Mouse (Mus musculus): ENCODE data around the gene Wdtc1. TPM values are rescaled to one million over a fixed set of nuclear protein-coding genes. Genes with fewer than 3 reads are reported as not detected.

Gene Wdtc1
- polyA plus RNA-seq (2012; rRNA removed) = 5.4 and 6.4 TPM in 2 replicates

GRCm38 (mm10) chr4:133353367-133354365 is at the start of gene Wdtc1:
Gene Wdtc1, minus strand, starts transcription at chr4:133353481.

GRCm38 (mm10) chr4:133369553-133370297 is 16.4 kb upstream of the Wdtc1 start, which contains the start of gene Slc9a1:
Gene Slc9a1, plus strand, starts transcription at chr4:133369706.

GRCm38 (mm10) chr4:133277104-133278026 is 75.9 kb downstream of the Wdtc1 start, which contains the start of gene Tmem222:
Gene Tmem222, minus strand, starts transcription at chr4:133277792.

GRCm38 (mm10) chr4:133262882-133263281 is 90.4 kb downstream of the Wdtc1 start, which contains the start of gene Sytl1:
Gene Sytl1, minus strand, starts transcription at chr4:133263113.

Other genes starting within 250 kb of the Wdtc1 start
- gene Wasf2, start 223.0 kb downstream of the Wdtc1 start, polyA plus RNA-seq (2012; rRNA removed) = 10.2 and 12.9 TPM in 2 replicates
- 0.07 TPM in 1 of 2 replicates, not detected in the other for gene Cd164l2, start 141.3 kb downstream of the Wdtc1 start, polyA plus RNA-seq (2012; rRNA removed)
- not detected in 2 replicates for gene Gpr3, start 140.9 kb downstream of the Wdtc1 start, polyA plus RNA-seq (2012; rRNA removed)
- 1.9 and 2.1 TPM in 2 replicates for gene Map3k6, start 112.7 kb downstream of the Wdtc1 start, polyA plus RNA-seq (2012; rRNA removed)
- 0.35 and 0.40 TPM in 2 replicates for gene Sytl1, start 90.4 kb downstream of the Wdtc1 start, polyA plus RNA-seq (2012; rRNA removed)
- gene Tmem222, start 75.7 kb downstream of the Wdtc1 start, polyA plus RNA-seq (2012; rRNA removed) = 28.7 and 32.3 TPM in 2 replicates
- 5.6 and 6.9 TPM in 2 replicates for gene Slc9a1, start 16.2 kb upstream of the Wdtc1 start, polyA plus RNA-seq (2012; rRNA removed)
- gene Tent5b, start 126.7 kb upstream of the Wdtc1 start, polyA plus RNA-seq (2012; rRNA removed) = 0.01 and 0.06 TPM in 2 replicates
- gene Trnp1, start 145.1 kb upstream of the Wdtc1 start, polyA plus RNA-seq (2012; rRNA removed) = 0.05 and 0.15 TPM in 2 replicates
- 0.25 and 0.28 TPM in 2 replicates for gene Kdf1, start 165.5 kb upstream of the Wdtc1 start, polyA plus RNA-seq (2012; rRNA removed)
- 139 and 147 TPM in 2 replicates for gene Nudc, start 192.5 kb upstream of the Wdtc1 start, polyA plus RNA-seq (2012; rRNA removed)
- gene Nr0b2, start 199.9 kb upstream of the Wdtc1 start, polyA plus RNA-seq (2012; rRNA removed) = 0.32 and 0.50 TPM in 2 replicates
- 3.1 and 3.7 TPM in 2 replicates for gene Gpatch3, start 221.3 kb upstream of the Wdtc1 start, polyA plus RNA-seq (2012; rRNA removed)
- gene Gpn2, start 230.9 kb upstream of the Wdtc1 start, polyA plus RNA-seq (2012; rRNA removed) = 12.7 and 14.3 TPM in 2 replicates
- 0.36 and 0.89 TPM in 2 replicates for gene Sfn, start 248.7 kb upstream of the Wdtc1 start, polyA plus RNA-seq (2012; rRNA removed)

Data from liver, embryonic 14 days (tissue).